Mouse (Mus musculus) embryo, embryonic 10 days (tissue): ENCODE data around the gene Anks6.
A peak's percentile ranks its signal among the peaks of the same experiment; 100 is the strongest.

ENCODE experiments used
- DNase-seq: peaks from one replicate; pipeline ENCODE4 v3.0.0-alpha.2; 2015; ENCODE audit warnings: low spot score

Anks6 gene

DNA sequence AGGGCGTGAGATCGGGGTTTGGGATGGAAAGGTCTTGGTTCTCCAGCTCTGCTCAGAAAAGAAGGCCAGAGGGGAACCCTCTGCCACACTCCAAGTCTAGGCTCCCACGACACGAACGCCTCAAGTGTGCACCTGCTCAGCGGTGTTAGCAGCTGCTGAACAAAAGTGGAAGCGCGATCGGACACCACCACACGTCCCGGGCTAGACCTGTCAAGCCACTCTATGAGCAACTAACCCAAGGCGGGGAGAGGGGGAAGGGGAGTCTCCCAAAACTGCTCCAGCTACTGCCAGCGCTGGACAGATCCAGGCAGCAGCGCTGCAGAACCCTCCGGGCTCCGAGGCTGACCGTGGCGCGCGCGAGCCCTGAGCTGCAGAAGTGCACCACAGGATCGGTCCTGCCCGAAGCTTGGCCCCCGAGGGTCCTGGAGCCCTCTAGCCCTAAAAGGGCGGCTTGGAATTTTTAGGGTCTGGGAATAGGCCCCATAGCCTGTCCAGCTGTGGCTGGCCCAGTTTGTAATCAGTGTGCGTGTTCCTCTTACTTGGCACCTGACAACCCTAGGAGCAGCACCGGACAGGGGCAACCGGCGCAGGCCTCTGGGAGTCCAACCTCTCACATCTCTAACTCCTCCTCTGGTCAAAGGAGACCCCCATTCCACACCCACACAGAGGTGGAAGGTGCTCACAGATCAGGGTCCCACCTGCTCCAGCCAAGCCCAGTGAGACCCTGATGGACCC is 66.8 kb downstream of the Anks6 start:
- peak; percentile 36 for DNase-seq

DNA sequence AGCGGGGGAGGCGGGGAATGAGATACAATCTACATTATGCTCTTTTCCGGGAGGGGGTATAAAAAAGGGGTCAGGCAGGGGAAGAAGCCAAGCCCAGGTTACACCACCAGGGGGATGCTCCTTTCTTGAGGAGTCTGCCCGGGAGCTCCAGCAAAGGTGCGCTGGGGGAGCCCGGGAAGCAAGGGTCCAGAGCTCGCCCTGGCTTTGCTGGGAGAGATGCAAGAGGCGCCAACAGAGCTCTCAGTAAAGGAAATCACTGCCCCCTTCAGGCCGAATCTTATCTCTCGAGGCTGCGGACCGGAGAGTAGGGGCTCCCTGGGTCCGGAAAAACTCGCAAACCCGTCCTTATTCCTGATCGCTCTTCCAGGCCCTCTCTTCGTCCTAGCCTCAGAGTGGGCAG is 67.4 kb downstream of the Anks6 start:
- peak; percentile 79 for DNase-seq

DNA sequence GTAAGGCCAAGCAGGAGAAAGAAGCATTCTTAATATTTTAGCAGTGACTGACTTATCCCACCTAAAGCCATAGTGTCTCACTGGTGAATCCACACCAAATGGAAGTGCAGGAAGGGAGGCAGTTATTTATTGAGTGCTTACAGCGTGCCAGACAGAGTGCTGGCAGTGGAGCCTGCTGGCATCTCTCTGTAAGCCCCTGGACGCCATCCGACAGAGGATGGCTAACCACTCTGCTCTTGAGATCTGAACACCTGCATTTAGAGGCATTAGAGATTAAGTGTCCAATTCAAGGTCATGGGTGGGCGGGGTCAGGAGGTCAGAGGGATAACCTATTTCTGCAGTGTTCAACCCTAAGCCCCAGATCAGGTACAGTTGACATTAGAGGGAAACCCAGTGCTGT is 68.4 kb downstream of the Anks6 start:
- no peak for DNase-seq

DNA sequence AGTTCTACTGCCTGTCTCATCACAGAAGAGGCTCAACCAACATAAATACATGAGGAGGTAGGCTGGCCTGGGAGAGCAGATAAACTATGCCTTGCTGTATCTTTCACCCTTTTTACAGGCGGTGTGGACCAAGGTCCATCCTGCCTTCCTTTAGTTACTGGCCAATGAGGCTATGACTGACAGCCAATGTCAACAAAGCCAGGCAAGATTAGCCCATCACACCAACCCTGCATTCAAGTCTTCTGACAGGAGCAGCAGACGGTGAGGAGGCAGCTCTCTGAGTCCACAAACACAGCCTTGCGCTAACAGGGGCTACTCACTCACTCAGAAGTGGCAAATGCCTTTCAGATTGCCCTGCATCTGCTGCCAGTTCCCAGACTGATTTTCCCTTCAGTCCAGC is 69.0 kb downstream of the Anks6 start:
- no peak for DNase-seq

DNA sequence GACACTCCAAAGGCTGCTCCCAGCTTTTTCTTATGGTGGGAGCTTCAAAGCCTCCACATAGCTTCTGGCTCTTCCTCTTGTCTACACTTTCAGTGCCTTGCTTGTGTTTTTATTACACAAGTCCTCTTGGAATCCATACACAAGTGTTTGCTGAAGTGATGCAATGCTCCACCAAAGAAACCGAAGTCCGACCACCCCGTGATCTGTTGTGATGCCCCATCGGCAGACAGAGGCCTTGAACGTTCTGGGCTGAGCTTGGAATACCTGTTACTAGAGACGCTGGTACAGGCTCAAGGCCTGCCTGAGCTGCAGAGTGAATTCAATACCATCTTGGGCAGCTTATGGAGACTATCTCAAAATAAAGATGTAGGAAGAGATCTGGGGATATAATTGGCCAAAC is 69.4 kb downstream of the Anks6 start:
- DNase-seq: no peak

DNA sequence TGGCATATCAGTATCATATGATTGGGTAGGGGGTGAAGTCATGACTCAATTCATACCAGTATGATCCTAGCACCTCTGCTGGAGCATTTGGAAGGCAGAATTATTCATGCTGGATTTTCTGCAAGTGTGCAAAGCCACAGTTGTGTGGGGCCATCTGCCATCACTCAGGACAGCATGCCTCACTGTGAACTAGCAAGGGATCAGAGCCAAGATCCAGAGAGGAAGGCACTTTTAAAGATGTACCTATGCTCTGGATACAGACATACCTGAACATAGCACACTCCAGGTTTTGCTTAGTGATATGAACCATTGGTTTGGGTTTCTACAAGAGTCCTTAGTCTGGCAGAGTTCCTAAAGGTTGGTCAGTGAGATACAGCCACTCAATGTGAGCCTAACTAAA is 71.2 kb downstream of the Anks6 start:
- DNase-seq: no peak

DNA sequence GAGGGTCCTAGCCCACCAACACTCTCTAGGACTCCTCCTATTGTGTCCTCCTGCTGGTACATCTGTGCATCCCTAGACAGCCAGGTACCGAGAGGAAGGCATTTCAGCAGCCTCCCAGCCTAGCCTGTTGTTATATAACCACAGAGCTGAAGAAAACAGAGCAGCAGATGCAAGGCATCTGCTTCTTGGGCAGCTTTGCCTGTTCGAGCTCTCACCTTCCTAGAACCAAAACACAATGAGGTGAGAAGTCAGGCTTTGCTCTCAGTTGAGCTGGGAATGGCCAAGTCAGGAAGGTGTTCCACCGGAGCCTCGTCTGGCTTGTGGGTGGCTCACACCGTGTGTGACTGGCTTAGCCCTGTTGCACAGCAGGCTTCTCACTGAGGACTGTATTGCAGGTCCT is 74.3 kb downstream of the Anks6 start:
- no peak for DNase-seq

DNA sequence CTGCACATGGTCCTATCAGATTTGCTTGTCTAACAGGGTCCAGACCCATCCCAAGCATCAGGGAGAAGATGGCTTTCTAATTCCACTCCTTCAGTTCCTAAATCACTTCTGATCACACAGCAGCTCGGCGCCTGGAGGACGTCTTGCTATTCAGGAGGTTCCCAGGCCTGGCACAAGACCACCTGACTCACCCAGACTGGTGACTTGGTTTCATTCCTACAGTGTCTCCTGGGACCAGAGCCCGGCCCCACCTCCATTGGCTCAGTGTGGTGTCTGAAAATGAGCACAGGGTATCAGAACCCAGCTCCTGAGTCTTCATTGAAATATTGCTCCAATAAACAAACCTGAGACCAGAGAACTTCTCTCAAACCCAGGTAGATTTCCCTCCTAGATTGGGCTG is 75.1 kb downstream of the Anks6 start:
- DNase-seq: no peak

DNA sequence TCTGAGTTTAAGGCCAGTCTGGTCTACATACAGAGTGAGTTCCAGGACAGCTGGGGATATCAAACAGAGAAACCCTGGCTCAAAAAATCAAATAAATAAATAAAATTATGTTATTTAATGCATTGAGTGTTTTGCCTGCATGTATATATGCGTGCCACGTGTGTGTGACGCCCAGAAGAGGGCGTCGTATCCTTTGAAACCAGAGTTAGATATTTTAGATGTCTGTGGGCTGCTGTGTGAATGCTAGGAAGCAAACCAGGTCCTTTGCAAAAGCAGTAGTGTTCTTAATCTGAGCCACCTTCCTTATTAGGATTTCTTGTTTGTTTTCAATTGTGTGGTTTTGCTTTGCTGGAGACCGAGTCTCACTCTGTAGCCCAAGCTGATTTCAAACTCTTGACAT is 78.9 kb downstream of the Anks6 start:
- no peak for DNase-seq

DNA sequence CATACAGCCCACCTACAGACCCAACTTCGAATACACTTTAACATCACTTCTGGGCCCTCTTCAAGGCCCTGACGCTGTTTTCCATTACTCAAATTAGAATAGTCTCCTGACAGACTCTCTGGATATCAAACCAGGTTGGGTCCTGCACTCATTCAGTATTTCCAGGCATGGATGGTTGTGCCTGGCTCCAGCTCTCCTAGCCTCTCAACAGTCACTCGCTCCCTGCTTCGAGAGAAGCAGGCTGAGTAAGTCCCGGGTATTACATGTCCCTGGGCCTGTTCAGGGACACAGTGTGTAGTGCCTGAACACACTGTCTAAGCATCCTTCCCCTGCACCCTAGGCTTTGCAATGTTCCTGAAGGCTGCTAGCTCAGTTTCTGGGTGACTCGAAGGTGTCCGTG is 80.1 kb downstream of the Anks6 start:
- DNase-seq: no peak

DNA sequence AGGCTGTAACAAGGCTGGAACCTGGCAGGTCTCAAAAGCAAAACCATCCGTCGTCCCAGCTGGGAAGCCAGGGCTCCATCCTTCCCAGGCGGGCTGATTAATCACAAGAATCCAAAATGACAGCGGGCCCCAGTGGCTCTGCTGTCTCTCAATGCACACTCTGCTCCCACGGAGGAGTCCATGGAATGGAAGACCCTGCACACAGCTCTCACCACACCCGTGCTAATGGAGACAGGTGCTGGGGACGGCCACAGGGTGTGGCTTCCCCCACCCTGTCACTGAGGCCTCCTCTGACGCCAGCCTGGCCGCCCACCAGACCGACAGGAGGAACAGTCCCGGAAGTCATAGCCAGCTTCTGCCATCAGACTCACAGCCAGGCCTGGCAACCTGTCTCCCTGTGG is 80.6 kb downstream of the Anks6 start:
- no peak for DNase-seq

DNA sequence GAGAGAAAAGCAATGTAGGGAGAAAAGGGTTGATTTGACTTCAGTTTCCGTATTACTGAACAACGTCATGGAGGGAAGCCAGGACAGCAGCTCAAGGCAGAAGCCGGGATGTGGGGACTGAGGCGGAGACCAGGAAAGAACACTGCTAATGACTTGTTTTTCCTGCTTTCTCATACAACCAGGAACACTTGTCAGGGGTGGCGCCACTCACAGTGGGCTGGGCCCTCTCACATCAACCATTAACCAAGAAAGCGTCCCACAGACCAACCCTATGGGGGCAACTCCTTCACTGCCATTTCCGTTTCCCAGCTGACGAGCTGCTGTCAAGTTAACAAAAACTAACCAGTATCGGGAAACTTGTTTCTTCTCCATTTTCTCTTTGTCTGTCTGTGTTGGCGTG is 83.9 kb downstream of the Anks6 start:
- DNase-seq: no peak

DNA sequence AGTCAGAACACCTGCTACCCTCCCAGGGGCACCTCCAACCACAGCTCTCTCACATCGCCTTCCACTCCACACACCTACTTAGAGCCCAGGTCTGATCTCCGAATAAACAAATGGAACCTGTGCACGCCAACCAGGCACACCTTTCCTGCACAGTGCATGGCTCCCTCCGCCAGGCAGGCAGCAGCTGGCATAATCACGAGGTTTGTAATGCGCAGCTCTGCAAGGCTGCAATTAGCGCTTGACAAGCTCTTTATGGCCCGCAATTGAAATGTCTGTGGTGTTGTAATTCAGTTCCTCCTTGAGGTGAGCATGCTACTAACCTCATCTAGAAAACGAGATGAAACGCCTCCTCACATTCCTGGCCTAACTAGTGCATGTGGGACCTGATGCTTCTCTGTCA is 89.2 kb downstream of the Anks6 start:
- DNase-seq: no peak

DNA sequence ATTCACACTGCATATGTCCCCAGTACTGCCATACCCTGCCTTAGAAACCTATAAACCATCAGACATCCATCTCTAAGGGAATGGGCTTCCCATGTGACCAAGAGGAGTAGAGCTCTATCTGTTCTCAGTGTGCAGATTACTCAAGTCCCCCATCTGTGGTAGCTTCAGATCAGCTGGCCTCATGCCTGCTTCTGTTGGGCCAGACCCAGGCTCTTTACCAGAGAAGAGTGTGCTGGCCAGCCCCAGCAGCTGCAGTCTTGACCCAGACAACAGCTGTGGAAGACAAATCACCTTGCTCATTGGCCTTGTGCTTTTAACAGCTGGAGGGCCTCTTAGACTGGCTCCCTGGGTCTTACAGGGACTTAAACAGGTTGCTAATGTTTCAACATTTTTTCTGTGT is 90.7 kb downstream of the Anks6 start:
- DNase-seq: no peak
